Mouse (Mus musculus) layer of hippocampus, postnatal 10 days (tissue): Measurements from ENCODE around the gene Cyba. TPM values are rescaled to one million over a fixed set of nuclear protein-coding genes. Genes with fewer than 3 reads are reported as not detected.

ENCODE experiments used
- microRNA-seq, 2 experiments: library from miRNA; unstranded; fragments of <30 nt; microRNA quantifications; one replicate each; pipeline ENCODE4 v1.2.0; 2021
- total RNA-seq, 2 experiments: library from RNA; stranded (reverse); gene quantifications; 2 replicates each; pipeline ENCODE4 v1.2.3; 2021

Gene Cyba
- total RNA-seq, 2 experiments from 2014 or later, result 11.6 to 12.8 TPM

Small RNAs within 50 kb of the gene (microRNA-seq; reads per million reads assigned to microRNA genes)
- 0 reads per million in 2 experiments for gene Gm24366

Other genes starting within 250 kb of the Cyba start
- 10 to 100 TPM; 25.7 to 27.2 TPM for gene Zfpm1, start 150.8 kb downstream of the Cyba start, total RNA-seq
- gene Trhr2, start 72.2 kb downstream of the Cyba start, total RNA-seq, result 1 to 10 TPM in 1 of 2 experiments, under 1 TPM in 1; 0.83 to 1.3 TPM
- 10 to 100 TPM; 37.4 TPM for gene Zc3h18, start 56.3 kb downstream of the Cyba start, total RNA-seq
- gene Il17c, start 10.9 kb downstream of the Cyba start, total RNA-seq, result not detected
- gene Mvd, start 10.5 kb upstream of the Cyba start, total RNA-seq, result 10 to 100 TPM; 50.9 to 56.4 TPM
- gene Snai3, start 27.8 kb upstream of the Cyba start, total RNA-seq, result not detected
- 10 to 100 TPM; 19.7 to 23.5 TPM for gene Rnf166, start 43.1 kb upstream of the Cyba start, total RNA-seq
- 10 to 100 TPM; 35.1 to 36.0 TPM for gene Ctu2, start 43.2 kb upstream of the Cyba start, total RNA-seq
- gene Piezo1, start 118.4 kb upstream of the Cyba start, total RNA-seq, result 1 to 10 TPM; 8.2 to 8.9 TPM
- gene Cdt1, start 135.1 kb upstream of the Cyba start, total RNA-seq, result 1 to 10 TPM; 3.0 to 5.0 TPM
- 10 to 100 TPM; 91.6 to 94.0 TPM for gene Aprt, start 144.0 kb upstream of the Cyba start, total RNA-seq
- 10 to 100 TPM; 10.6 to 10.7 TPM for gene Galns, start 178.5 kb upstream of the Cyba start, total RNA-seq
- gene Trappc2l, start 178.7 kb upstream of the Cyba start, total RNA-seq, result 10 to 100 TPM; 75.6 to 79.9 TPM
- not detected for gene Pabpn1l, start 189.8 kb upstream of the Cyba start, total RNA-seq